Mouse (Mus musculus) naive thymus-derived CD4-positive, alpha-beta T cell, adult 5 months (primary cell): ENCODE measurements around the gene Gadd45b. TPM values are rescaled to one million over a fixed set of nuclear protein-coding genes. Genes with fewer than 3 reads are reported as not detected.

Source experiments
- polyA plus RNA-seq: library from polyadenylated mRNA; unstranded; fragments of 100-300 nt; shearing (Covaris generic); gene quantifications from one replicate; pipeline ENCODE4 v1.2.1, GENCODE M21; 2017

Gene Gadd45b
- 43.3 TPM for polyA plus RNA-seq

GRCm38 (mm10) chr10:80929299-80930226 is at the start of gene Gadd45b:
Gene Gadd45b, plus strand, starts transcription at chr10:80930073.

GRCm38 (mm10) chr10:80900318-80901247 is 29.3 kb upstream of the Gadd45b start, which contains the start of gene Timm13:
Gene Timm13, minus strand, starts transcription at chr10:80900969.

GRCm38 (mm10) chr10:80917779-80918434 is 12.0 kb upstream of the Gadd45b start, which contains the start of gene Lmnb2:
Gene Lmnb2, minus strand, starts transcription at chr10:80918245.

Other genes with a start within 250 kb of the Gadd45b start
- gene Mob3a, start 228.1 kb upstream of the Gadd45b start, polyA plus RNA-seq, result 103 TPM
- gene Izumo4, start 227.9 kb upstream of the Gadd45b start, polyA plus RNA-seq, result 67.9 TPM
- gene Ap3d1, start 187.8 kb upstream of the Gadd45b start, polyA plus RNA-seq, result 79.7 TPM
- gene Dot1l, start 174.9 kb upstream of the Gadd45b start, polyA plus RNA-seq, result 39.6 TPM
- gene Sf3a2, start 131.9 kb upstream of the Gadd45b start, polyA plus RNA-seq, result 65.0 TPM
- gene Plekhj1, start 131.4 kb upstream of the Gadd45b start, polyA plus RNA-seq, result 196 TPM
- gene Amh, start 124.8 kb upstream of the Gadd45b start, polyA plus RNA-seq, result not detected
- gene Jsrp1, start 116.6 kb upstream of the Gadd45b start, polyA plus RNA-seq, result not detected
- gene Oaz1, start 103.4 kb upstream of the Gadd45b start, polyA plus RNA-seq, result 2,215 TPM
- not detected for gene Lingo3, start 86.0 kb upstream of the Gadd45b start, polyA plus RNA-seq
- gene Lsm7, start 74.9 kb upstream of the Gadd45b start, polyA plus RNA-seq, result 91.1 TPM
- 19.0 TPM for gene Sppl2b, start 74.8 kb upstream of the Gadd45b start, polyA plus RNA-seq
- gene Tmprss9, start 58.2 kb upstream of the Gadd45b start, polyA plus RNA-seq, result not detected
- gene Timm13, start 29.1 kb upstream of the Gadd45b start, polyA plus RNA-seq, result 150 TPM
- gene Lmnb2, start 11.8 kb upstream of the Gadd45b start, polyA plus RNA-seq, result 14.8 TPM
- not detected for gene Gng7, start 84.9 kb downstream of the Gadd45b start, polyA plus RNA-seq
- not detected for gene Diras1, start 95.6 kb downstream of the Gadd45b start, polyA plus RNA-seq
- gene Slc39a3, start 107.4 kb downstream of the Gadd45b start, polyA plus RNA-seq, result 14.7 TPM
- gene Sgta, start 130.1 kb downstream of the Gadd45b start, polyA plus RNA-seq, result 68.7 TPM
- 6.5 TPM for gene Thop1, start 140.0 kb downstream of the Gadd45b start, polyA plus RNA-seq
- not detected for gene Creb3l3, start 168.8 kb downstream of the Gadd45b start, polyA plus RNA-seq
- 160 TPM for gene Map2k2, start 175.8 kb downstream of the Gadd45b start, polyA plus RNA-seq
- gene Zbtb7a, start 205.1 kb downstream of the Gadd45b start, polyA plus RNA-seq, result 68.2 TPM
- gene Pias4, start 237.8 kb downstream of the Gadd45b start, polyA plus RNA-seq, result 41.3 TPM
- gene Eef2, start 246.6 kb downstream of the Gadd45b start, polyA plus RNA-seq, result 1,105 TPM